Mouse (Mus musculus) limb, embryonic 11.5 days (tissue): ENCODE measurements around the gene Ncoa3. TPM values are rescaled to one million over a fixed set of nuclear protein-coding genes. Genes with fewer than 3 reads are reported as not detected.

ENCODE experiments used
- ATAC-seq: fragments of 200-750 bp; cut with Nextera tagmentation; 2 replicates; pipeline ENCODE4 v1.8.0; 2017; ENCODE audit warnings: low read depth; ENCODE audit not compliant: insufficient number of reproducible peaks, low FRiP score, low TSS enrichment
- DNase-seq: peaks from one replicate; pipeline ENCODE4 v3.0.0-alpha.2; 2015; ENCODE audit warnings: low spot score
- H3K27ac ChIP-seq: fragments of 300-500 bp; sonication (generic); replicated peaks from 2 replicates; pipeline ENCODE4 v1.5.1; 2014; ENCODE audit warnings: low read depth, mild to moderate bottlenecking, low read length
- H3K27me3 ChIP-seq: fragments of 300-500 bp; sonication (generic); 2 replicates; pipeline ENCODE4 v1.6.1; 2014; ENCODE audit warnings: mild to moderate bottlenecking, low read length, mixed read lengths; ENCODE audit not compliant: control insufficient read depth, insufficient read depth
- H3K36me3 ChIP-seq: fragments of 300-500 bp; sonication (generic); 2 replicates; pipeline ENCODE4 v1.6.1; 2014; ENCODE audit warnings: mild to moderate bottlenecking, low read length, moderate library complexity, mixed read lengths; ENCODE audit not compliant: control insufficient read depth, insufficient read depth
- H3K4me1 ChIP-seq: fragments of 300-500 bp; sonication (generic); 2 replicates; pipeline ENCODE4 v1.6.1; 2014; ENCODE audit warnings: low read length, mixed read lengths; ENCODE audit not compliant: control insufficient read depth, insufficient read depth
- H3K4me2 ChIP-seq: fragments of 300-500 bp; sonication (generic); 2 replicates; pipeline ENCODE4 v1.6.1; 2014; ENCODE audit warnings: low read depth, mild to moderate bottlenecking, moderate library complexity; ENCODE audit not compliant: severe bottlenecking
- H3K4me3 ChIP-seq: fragments of 300-500 bp; sonication (generic); 2 replicates; pipeline ENCODE4 v1.5.1; 2014; ENCODE audit warnings: low read depth, low read length
- H3K9ac ChIP-seq: fragments of 300-500 bp; sonication (generic); 2 replicates; pipeline ENCODE4 v1.6.1; 2014; ENCODE audit warnings: mild to moderate bottlenecking, low read length
- H3K9me3 ChIP-seq: fragments of 300-500 bp; sonication (generic); 2 replicates; pipeline ENCODE4 v1.6.1; 2016; ENCODE audit warnings: low read length; ENCODE audit not compliant: control insufficient read depth
- WGBS: fragments of 180-500 bp; shearing (Covaris S2); extraction: QIAGEN DNeasy Blood & Tissue Kit; methylation state at CpG from one replicate; pipeline ENCODE4 v1.1.7; 2014; 5-methylcytosine and 5-hydroxymethylcytosine counted together
- polyA plus RNA-seq: library from polyadenylated mRNA; unstranded; fragments of >200 nt; fragmentation: Nextera tagmentation; extraction: Ambion mirVana; gene quantifications from 2 replicates; pipeline ENCODE4 v1.2.1, GENCODE M21; 2014

The Ncoa3 gene
- polyA plus RNA-seq, 1 experiment from 2014 or later, result 18.5 TPM

GRCm38 (mm10) chr2:166059684-166060423 lies 67.4 kb downstream of the Ncoa3 start:
- Histone ChIP-seq H3K36me3 (peaks cover 12% of the 10 kb centered on the region), H3K4me2 (no peak overlapping the region), H3K4me3 (no peak overlapping the region), H3K27me3 (no peaks in the 10 kb centered on the region), H3K9ac (no peak overlapping the region), H3K4me1 (no peaks in the 10 kb centered on the region), H3K9me3 (no peaks in the 10 kb centered on the region), H3K27ac (no peak overlapping the region)
- ATAC-seq, result no peak
- peak; percentile 69 for DNase-seq
- 80% methylated on average over 7 of the region's 7 CpGs for WGBS

- H3K36me3 ChIP-seq, result peaks cover 17% of the 10 kb centered on the region
- no peak for DNase-seq
- H3K4me1 ChIP-seq, result no peaks in the 10 kb centered on the region
- no peak overlapping the region for H3K4me2 ChIP-seq
- H3K27ac ChIP-seq, result no peak overlapping the region
- no peaks in the 10 kb centered on the region for H3K9me3 ChIP-seq
- H3K4me3 ChIP-seq, result no peak overlapping the region
- WGBS, result 86% methylated on average over 1 of the region's 1 CpGs
- no peaks in the 10 kb centered on the region for H3K27me3 ChIP-seq
- H3K9ac ChIP-seq, result no peak overlapping the region
- no peak for ATAC-seq
These were observed 69.6 kb downstream of the Ncoa3 start for GRCm38 (mm10) chr2:166062008-166062407.

- WGBS, result 92% methylated on average over 8 of the region's 8 CpGs
- Histone ChIP-seq H3K4me2 (no peak overlapping the region), H3K27me3 (no peaks in the 10 kb centered on the region), H3K27ac (no peak overlapping the region), H3K9ac (no peak overlapping the region), H3K4me3 (no peak overlapping the region), H3K9me3 (no peaks in the 10 kb centered on the region), H3K36me3 (peaks cover 17% of the 10 kb centered on the region), H3K4me1 (no peaks in the 10 kb centered on the region)
- ATAC-seq (no peak), DNase-seq (peak; percentile 17)
These were observed 70.0 kb downstream of the Ncoa3 start for GRCm38 (mm10) chr2:166062431-166062830.

DNA sequence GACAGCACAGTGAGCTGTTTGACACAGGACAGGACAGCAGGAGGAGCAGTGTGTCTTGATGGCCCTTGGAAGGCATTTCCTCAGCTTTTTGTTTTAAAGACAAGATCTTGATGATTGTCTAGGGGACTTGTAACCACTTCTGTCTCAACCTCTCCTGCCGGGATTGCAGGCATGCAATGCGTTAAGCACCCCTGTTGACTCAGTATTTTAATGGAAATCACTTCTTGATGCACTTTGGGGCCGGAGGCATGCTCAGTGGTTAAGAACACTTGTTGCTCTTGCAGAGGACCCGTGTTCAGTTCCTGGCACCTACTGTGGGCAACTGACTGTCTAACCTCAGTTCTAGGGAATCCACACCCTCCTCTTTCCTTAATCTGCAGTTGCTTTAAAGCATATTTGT lies 74.0 kb downstream of the Ncoa3 start:
- H3K9me3 ChIP-seq, result no peaks in the 10 kb centered on the region
- H3K4me3 ChIP-seq, result no peak overlapping the region
- DNase-seq (peak; percentile 20), ATAC-seq (no peak)
- peaks cover 10% of the 10 kb centered on the region for H3K36me3 ChIP-seq
- H3K4me2 ChIP-seq, result no peak overlapping the region
- no peak overlapping the region for H3K27ac ChIP-seq
- no peaks in the 10 kb centered on the region for H3K4me1 ChIP-seq
- 86% methylated on average over 4 of the region's 4 CpGs for WGBS
- H3K9ac ChIP-seq, result no peak overlapping the region
- no peaks in the 10 kb centered on the region for H3K27me3 ChIP-seq

- 89% methylated on average over 9 of the region's 9 CpGs for WGBS
- Histone ChIP-seq H3K27ac (no peak overlapping the region), H3K27me3 (no peaks in the 10 kb centered on the region), H3K9ac (no peak overlapping the region), H3K4me2 (no peak overlapping the region), H3K4me3 (no peak overlapping the region), H3K4me1 (no peaks in the 10 kb centered on the region), H3K9me3 (no peaks in the 10 kb centered on the region), H3K36me3 (peaks cover 11% of the 10 kb centered on the region)
- ATAC-seq (no peak), DNase-seq (peak; percentile 17)
These were observed 75.8 kb downstream of the Ncoa3 start for GRCm38 (mm10) chr2:166068261-166068660.

GRCm38 (mm10) chr2:166069164-166069563 lies 76.7 kb downstream of the Ncoa3 start:
- no peak overlapping the region for H3K4me2 ChIP-seq
- H3K27me3 ChIP-seq, result no peaks in the 10 kb centered on the region
- ATAC-seq (no peak), DNase-seq (peak; percentile 13)
- 83% methylated on average over 5 of the region's 5 CpGs for WGBS
- no peaks in the 10 kb centered on the region for H3K4me1 ChIP-seq
- H3K9ac ChIP-seq, result no peak overlapping the region
- no peak overlapping the region for H3K27ac ChIP-seq
- no peak overlapping the region for H3K4me3 ChIP-seq
- H3K36me3 ChIP-seq, result peaks cover 11% of the 10 kb centered on the region
- no peaks in the 10 kb centered on the region for H3K9me3 ChIP-seq

DNA sequence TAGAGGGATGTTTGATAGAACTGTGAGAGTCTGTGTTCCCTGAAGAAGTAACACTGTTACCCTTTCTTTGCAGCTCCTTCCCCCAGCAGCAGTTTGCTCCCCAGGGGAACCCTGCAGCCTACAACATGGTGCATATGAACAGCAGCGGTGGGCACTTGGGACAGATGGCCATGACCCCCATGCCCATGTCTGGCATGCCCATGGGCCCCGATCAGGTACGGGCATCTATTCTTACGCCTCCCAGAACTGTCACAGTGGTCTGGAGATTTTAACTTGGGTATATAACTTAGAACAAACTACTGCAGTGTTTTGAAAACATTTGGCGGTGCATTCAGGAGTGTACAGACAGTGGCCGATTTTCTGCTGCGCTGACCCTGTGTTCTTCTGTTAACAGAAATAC lies 77.3 kb downstream of the Ncoa3 start:
- no peak for DNase-seq
- no peaks in the 10 kb centered on the region for H3K4me1 ChIP-seq
- H3K9me3 ChIP-seq, result no peaks in the 10 kb centered on the region
- H3K27ac ChIP-seq, result no peak overlapping the region
- H3K4me3 ChIP-seq, result no peak overlapping the region
- H3K9ac ChIP-seq, result no peak overlapping the region
- no peak for ATAC-seq
- peaks cover 10% of the 10 kb centered on the region; the same call in 1 of the 2 replicates for H3K36me3 ChIP-seq
- no peak overlapping the region for H3K4me2 ChIP-seq
- 94% methylated on average over 7 of the region's 7 CpGs for WGBS
- no peaks in the 10 kb centered on the region for H3K27me3 ChIP-seq

- Histone ChIP-seq H3K36me3 (0 out of 2 replicates have a peak, but pooled peaks cover 4% of the 10 kb centered on the region), H3K4me1 (no peaks in the 10 kb centered on the region), H3K9ac (no peak overlapping the region), H3K4me3 (no peak overlapping the region), H3K27me3 (no peaks in the 10 kb centered on the region), H3K27ac (no peak overlapping the region), H3K9me3 (no peaks in the 10 kb centered on the region), H3K4me2 (no peak overlapping the region)
- WGBS, result 89% methylated on average over 5 of the region's 5 CpGs
- ATAC-seq (no peak), DNase-seq (no peak)
These were observed 79.0 kb downstream of the Ncoa3 start for GRCm38 (mm10) chr2:166071481-166071880.

GRCm38 (mm10) chr2:166071889-166072288 lies 79.5 kb downstream of the Ncoa3 start:
- ATAC-seq (no peak), DNase-seq (no peak)
- WGBS, result 94% methylated on average over 9 of the region's 9 CpGs
- H3K36me3 ChIP-seq, result 0 out of 2 replicates have a peak, but pooled peaks cover 3% of the 10 kb centered on the region
- H3K4me2 ChIP-seq, result no peak overlapping the region
- H3K27ac ChIP-seq, result no peak overlapping the region
- H3K9ac ChIP-seq, result no peak overlapping the region
- no peak overlapping the region for H3K4me3 ChIP-seq
- no peaks in the 10 kb centered on the region for H3K27me3 ChIP-seq
- H3K9me3 ChIP-seq, result no peaks in the 10 kb centered on the region
- H3K4me1 ChIP-seq, result no peaks in the 10 kb centered on the region
